Mouse (Mus musculus) MEL-GATA-1-ER (cell line): ENCODE data around the gene Gpr179.

Experiments used
- DNase-seq: peaks from one replicate; pipeline ENCODE4 v3.0.0-alpha.2; 2012; ENCODE audit warnings: low read depth; ENCODE audit errors: extremely low read depth

The Gpr179 gene

GRCm38 (mm10) chr11:97287643-97288042 lies 64.2 kb downstream of the Gpr179 start:
- DNase-seq = no peak

GRCm38 (mm10) chr11:97286973-97287372 lies 64.9 kb downstream of the Gpr179 start:
- no peak for DNase-seq

GRCm38 (mm10) chr11:97285852-97286775 lies 65.8 kb downstream of the Gpr179 start:
- no peak for DNase-seq

- no peak for DNase-seq
These were observed 67.0 kb downstream of the Gpr179 start for GRCm38 (mm10) chr11:97284854-97285253.

- DNase-seq = no peak
These were observed 69.7 kb downstream of the Gpr179 start for GRCm38 (mm10) chr11:97282179-97282578.
